Mouse (Mus musculus) neural tube, embryonic 12.5 days (tissue): Measurements from ENCODE around the gene Cdk5rap1. TPM values are rescaled to one million over a fixed set of nuclear protein-coding genes. Genes with fewer than 3 reads are reported as not detected.

Source experiments
- ATAC-seq: fragments of 200-750 bp; cut with Nextera tagmentation; 2 replicates; pipeline ENCODE4 v1.8.0; 2017; ENCODE audit warnings: low read depth, mild to moderate bottlenecking, moderate TSS enrichment, moderate library complexity; ENCODE audit not compliant: low FRiP score
- H3K27ac ChIP-seq: fragments of 300-500 bp; sonication (generic); 2 replicates; pipeline ENCODE4 v1.5.1; 2016
- H3K27me3 ChIP-seq: fragments of 300-500 bp; sonication (generic); replicated peaks from 2 replicates; pipeline ENCODE4 v1.6.1; 2016; ENCODE audit warnings: mild to moderate bottlenecking
- H3K36me3 ChIP-seq: fragments of 300-500 bp; sonication (generic); 2 replicates; pipeline ENCODE4 v1.6.1; 2016; ENCODE audit warnings: mild to moderate bottlenecking
- H3K4me1 ChIP-seq: fragments of 300-500 bp; sonication (generic); 2 replicates; pipeline ENCODE4 v1.6.1; 2016
- H3K4me2 ChIP-seq: fragments of 300-500 bp; sonication (generic); replicated peaks from 2 replicates; pipeline ENCODE4 v1.6.1; 2016; ENCODE audit warnings: mild to moderate bottlenecking
- H3K4me3 ChIP-seq: fragments of 300-500 bp; sonication (generic); 2 replicates; pipeline ENCODE4 v1.5.1; 2016
- H3K9ac ChIP-seq: fragments of 300-500 bp; sonication (generic); 2 replicates; pipeline ENCODE4 v1.6.1; 2016; ENCODE audit warnings: mild to moderate bottlenecking
- H3K9me3 ChIP-seq: fragments of 300-500 bp; sonication (generic); 2 replicates; pipeline ENCODE4 v1.6.1; 2016; ENCODE audit warnings: mild to moderate bottlenecking
- WGBS: fragments of 180-500 bp; shearing (Covaris S2); methylation state at CpG from one replicate; pipeline ENCODE4 v1.1.7; 2016; 5-methylcytosine and 5-hydroxymethylcytosine counted together
- polyA plus RNA-seq: library from polyadenylated mRNA; unstranded; fragments of >200 nt; fragmentation: Nextera tagmentation; extraction: Ambion mirVana; gene quantifications from 2 replicates; pipeline ENCODE4 v1.2.1, GENCODE M21; 2016

The Cdk5rap1 gene
- polyA plus RNA-seq, result 15.2 and 15.7 TPM in 2 replicates

GRCm38 (mm10) chr2:154372842-154373500 is at the start of gene Cdk5rap1:
Gene Cdk5rap1 (minus strand): TSS chr2:154373010.
- H3K27me3 ChIP-seq, result no peaks in the 10 kb centered on the region

GRCm38 (mm10) chr2:154422181-154422580 is 49.4 kb upstream of the Cdk5rap1 start:
- WGBS, result 72% methylated on average over 5 of the region's 5 CpGs

More at GRCm38 (mm10) chr2:154372842-154373500, at the start of gene Cdk5rap1:
- WGBS, result 15% methylated on average over 9 of the region's 9 CpGs
- Histone ChIP-seq H3K36me3 (0 out of 2 replicates have a peak, but pooled peaks cover 6% of the 10 kb centered on the region), H3K4me3 (peak within 1 kb of the TSS; percentile 76), H3K9ac (peak within 1 kb of the TSS; percentile 90), H3K27ac (no peak within 1 kb of the TSS), H3K4me2 (peak within 1 kb of the TSS; percentile 79), H3K4me1 (0 out of 2 replicates have a peak, but pooled peaks cover 4% of the 10 kb centered on the region), H3K9me3 (no peaks in the 10 kb centered on the region)
- peak; percentile 56 for ATAC-seq

DNA sequence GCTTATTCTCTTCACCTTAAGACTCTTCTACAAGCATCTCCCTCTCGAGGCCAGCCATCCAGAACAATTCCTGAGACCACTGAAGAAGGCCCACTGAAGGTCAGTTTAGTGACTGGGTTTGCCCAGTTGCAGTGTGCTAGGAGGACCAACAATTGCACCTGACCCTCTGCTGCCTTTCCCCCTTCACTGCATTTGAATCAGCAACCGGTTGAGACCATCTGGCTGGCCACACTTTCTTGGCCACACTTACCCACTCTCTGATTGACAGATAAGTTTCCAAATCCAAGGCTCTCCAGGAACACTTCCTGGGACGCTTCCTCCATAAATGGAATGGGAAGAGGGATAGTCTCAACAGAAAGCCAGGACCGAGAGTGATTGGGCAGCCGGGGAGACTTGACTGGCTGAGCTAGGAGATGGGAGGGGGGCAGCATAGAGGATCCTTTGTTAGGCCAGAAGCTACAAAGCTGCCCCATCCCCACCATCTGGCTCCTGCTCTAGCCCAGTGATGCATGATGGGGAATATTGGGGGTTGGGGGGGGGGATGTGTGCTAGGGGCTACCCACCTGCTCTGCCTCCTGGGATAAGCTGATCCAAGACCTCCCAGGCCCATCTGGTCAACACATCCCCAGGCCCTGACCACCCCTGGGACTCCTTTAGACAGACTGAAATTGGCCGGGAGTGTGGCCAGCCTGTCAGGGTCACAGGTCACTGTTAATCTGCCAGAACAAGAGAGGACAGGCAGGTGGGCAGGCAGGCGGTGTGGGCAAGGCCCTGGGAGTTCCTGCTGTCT is 48.3 kb upstream of the Cdk5rap1 start:
- peak overlapping the region; percentile 25; the same call in 1 of the 2 replicates for H3K4me2 ChIP-seq
- H3K4me1 ChIP-seq, result peaks cover 17% of the 10 kb centered on the region
- no peaks in the 10 kb centered on the region for H3K36me3 ChIP-seq
- H3K4me3 ChIP-seq, result no peak overlapping the region
- peak; percentile 72 for ATAC-seq
- H3K9ac ChIP-seq, result 0 out of 2 replicates have a peak overlapping the region, but pooled peaks have one; percentile 21
- 19% methylated on average over 7 of the region's 7 CpGs for WGBS
- H3K27me3 ChIP-seq, result no peaks in the 10 kb centered on the region
- H3K27ac ChIP-seq, result peak overlapping the region; percentile 42; the same call in 1 of the 2 replicates
- no peaks in the 10 kb centered on the region for H3K9me3 ChIP-seq

More at GRCm38 (mm10) chr2:154422181-154422580, 49.4 kb upstream of the Cdk5rap1 start:
- no peaks in the 10 kb centered on the region for H3K27me3 ChIP-seq
- H3K9me3 ChIP-seq, result no peaks in the 10 kb centered on the region
- ATAC-seq, result no peak
- no peak overlapping the region for H3K4me2 ChIP-seq
- peaks cover 24% of the 10 kb centered on the region for H3K4me1 ChIP-seq
- no peak overlapping the region for H3K27ac ChIP-seq
- no peaks in the 10 kb centered on the region for H3K36me3 ChIP-seq
- no peak overlapping the region for H3K4me3 ChIP-seq
- no peak overlapping the region for H3K9ac ChIP-seq

- Histone ChIP-seq H3K4me3 (no peak overlapping the region), H3K4me1 (peaks cover 13% of the 10 kb centered on the region), H3K36me3 (no peaks in the 10 kb centered on the region), H3K9ac (no peak overlapping the region), H3K27me3 (no peaks in the 10 kb centered on the region), H3K9me3 (no peaks in the 10 kb centered on the region), H3K27ac (no peak overlapping the region), H3K4me2 (no peak overlapping the region)
- whole genome bisulfite sequencing, result 79% methylated on average over 9 of the region's 9 CpGs
- ATAC-seq, result no peak
Measured at GRCm38 (mm10) chr2:154419631-154420515, 47.1 kb upstream of the Cdk5rap1 start.

- H3K36me3 ChIP-seq, result no peaks in the 10 kb centered on the region
- peaks cover 13% of the 10 kb centered on the region for H3K4me1 ChIP-seq
- H3K9ac ChIP-seq, result no peak overlapping the region
- no peaks in the 10 kb centered on the region for H3K9me3 ChIP-seq
- no peak for ATAC-seq
- no peak overlapping the region for H3K27ac ChIP-seq
- H3K27me3 ChIP-seq, result no peaks in the 10 kb centered on the region
- no peak overlapping the region for H3K4me2 ChIP-seq
- 87% methylated on average over 7 of the region's 7 CpGs for WGBS
- no peak overlapping the region for H3K4me3 ChIP-seq
Measured at GRCm38 (mm10) chr2:154418001-154418400, 45.2 kb upstream of the Cdk5rap1 start.

GRCm38 (mm10) chr2:154417107-154417506 is 44.3 kb upstream of the Cdk5rap1 start:
- Histone ChIP-seq H3K9me3 (no peaks in the 10 kb centered on the region), H3K4me2 (no peak overlapping the region), H3K36me3 (no peaks in the 10 kb centered on the region), H3K27ac (no peak overlapping the region), H3K9ac (no peak overlapping the region), H3K4me3 (no peak overlapping the region), H3K27me3 (no peaks in the 10 kb centered on the region), H3K4me1 (peaks cover 11% of the 10 kb centered on the region)
- 8% methylated on average over 3 of the region's 3 CpGs for WGBS
- 0 out of 2 replicates have a peak, but pooled peaks have one; percentile 30 for ATAC-seq

DNA sequence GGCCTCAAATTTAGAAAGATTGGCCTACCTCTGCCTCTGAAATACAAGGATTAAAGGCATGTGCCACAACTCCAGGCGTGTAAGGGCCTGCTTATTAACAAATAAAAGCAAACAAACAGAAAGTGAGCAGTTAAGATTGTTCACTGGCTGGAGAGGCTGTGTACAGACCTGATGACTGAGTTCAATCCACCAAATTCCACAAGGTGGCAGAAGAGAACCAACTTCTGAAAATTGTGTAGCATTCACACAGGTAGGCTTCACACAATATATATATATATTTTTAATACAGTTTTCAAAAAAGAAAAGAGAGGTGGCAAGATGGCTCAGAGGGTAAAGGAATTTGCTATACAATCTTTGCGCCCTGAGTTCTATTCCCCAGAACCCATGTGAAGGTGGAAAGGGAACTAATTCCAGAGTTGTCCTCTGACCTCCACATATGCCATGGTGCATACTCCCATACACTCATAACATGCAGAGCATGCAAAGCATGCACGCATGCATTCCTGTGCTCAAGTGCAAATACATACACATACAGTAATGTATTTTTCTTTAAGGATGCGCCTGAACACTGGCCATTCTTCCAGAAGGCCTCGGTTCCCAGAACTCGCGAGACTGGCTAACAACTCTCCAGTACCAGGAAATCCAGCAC is 39.3 kb upstream of the Cdk5rap1 start:
- H3K27me3 ChIP-seq, result peaks cover 8% of the 10 kb centered on the region
- H3K9ac ChIP-seq, result no peak overlapping the region
- no peaks in the 10 kb centered on the region for H3K9me3 ChIP-seq
- H3K27ac ChIP-seq, result no peak overlapping the region
- ATAC-seq, result no peak
- H3K36me3 ChIP-seq, result no peaks in the 10 kb centered on the region
- no peak overlapping the region for H3K4me3 ChIP-seq
- no peak overlapping the region for H3K4me2 ChIP-seq
- H3K4me1 ChIP-seq, result peaks cover 11% of the 10 kb centered on the region; the same call in 1 of the 2 replicates
- 66% methylated on average over 7 of the region's 7 CpGs for WGBS

DNA sequence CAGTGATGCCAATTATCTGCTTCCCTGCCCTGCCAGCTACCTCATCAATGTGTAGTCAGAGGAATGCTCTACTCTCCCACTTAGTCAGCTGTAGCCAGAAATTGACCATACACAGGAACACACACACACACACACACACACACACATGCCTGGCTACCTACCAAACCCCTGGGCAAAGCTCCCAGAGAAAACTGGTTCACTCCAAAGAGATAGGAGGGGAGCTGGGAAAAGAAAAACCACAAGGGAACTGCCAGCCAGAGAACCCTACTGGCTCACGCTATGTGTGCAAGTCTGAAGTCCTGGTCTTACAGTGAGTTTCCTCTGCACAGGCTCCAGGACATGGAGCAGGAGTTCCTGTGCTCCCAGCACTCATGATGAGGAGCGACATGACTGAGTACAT is 37.5 kb upstream of the Cdk5rap1 start:
- 68% methylated on average over 2 of the region's 2 CpGs for WGBS
- no peak overlapping the region for H3K9ac ChIP-seq
- ATAC-seq, result no peak
- H3K4me2 ChIP-seq, result no peak overlapping the region
- peaks cover 13% of the 10 kb centered on the region for H3K27me3 ChIP-seq
- H3K9me3 ChIP-seq, result no peaks in the 10 kb centered on the region
- H3K36me3 ChIP-seq, result no peaks in the 10 kb centered on the region
- H3K4me1 ChIP-seq, result peaks cover 17% of the 10 kb centered on the region
- no peak overlapping the region for H3K4me3 ChIP-seq
- no peak overlapping the region for H3K27ac ChIP-seq

DNA sequence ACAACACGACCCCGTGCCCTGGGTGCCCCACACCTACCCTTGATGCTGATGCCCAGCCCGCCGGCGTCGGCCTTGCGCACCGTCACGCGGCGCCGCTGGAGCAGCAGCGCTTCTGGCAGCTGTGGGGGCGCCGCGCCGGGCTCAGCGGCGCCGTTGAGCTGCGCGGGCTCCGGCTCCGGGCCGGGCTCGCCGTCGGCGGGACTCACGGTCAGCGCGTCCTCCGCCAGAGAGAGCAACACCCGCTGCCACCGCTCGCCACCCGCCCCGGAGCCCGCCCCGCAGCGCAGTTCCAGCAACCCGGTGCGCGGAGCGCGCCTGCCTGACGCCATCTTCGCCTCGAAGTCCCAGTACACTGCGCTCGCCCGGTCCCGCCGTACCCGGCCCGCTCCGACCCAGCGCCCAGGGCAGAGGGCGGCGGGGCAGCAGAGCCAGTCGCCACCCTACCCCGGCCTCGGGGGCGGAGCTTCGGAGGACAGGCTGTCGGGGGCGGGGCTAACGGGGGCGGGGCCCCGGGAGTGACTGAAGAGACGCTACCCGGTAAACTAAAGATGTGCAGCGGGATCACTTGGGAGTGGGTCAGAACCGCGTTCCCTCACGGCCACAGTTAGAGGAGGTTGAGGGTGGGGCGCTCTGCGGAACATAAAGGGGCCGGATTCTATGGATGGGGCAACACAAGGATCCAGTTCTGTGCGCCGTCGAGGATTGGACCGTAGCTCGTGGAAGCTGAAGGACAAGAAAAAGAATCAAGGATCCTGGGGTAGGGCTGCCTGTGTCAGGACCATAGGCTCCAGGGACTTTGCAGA is 35.0 kb upstream of the Cdk5rap1 start, which contains the start of gene Snta1:
Gene Snta1, minus strand, starts transcription at position 457 of the 803 bp plus-strand sequence.
- Histone ChIP-seq H3K36me3 (no peaks in the 10 kb centered on the region), H3K27ac (no peak within 1 kb of the TSS), H3K9ac (peak within 1 kb of the TSS; percentile 77), H3K4me1 (peaks cover 23% of the 10 kb centered on the region), H3K4me3 (peak within 1 kb of the TSS; percentile 82), H3K9me3 (no peaks in the 10 kb centered on the region), H3K4me2 (peak within 1 kb of the TSS; percentile 94), H3K27me3 (peaks cover 13% of the 10 kb centered on the region)
- ATAC-seq, result peak; percentile 88
- 2% methylated on average over 78 of the region's 84 CpGs for WGBS

- peak overlapping the region; percentile 94 for H3K4me2 ChIP-seq
- H3K9ac ChIP-seq, result peak overlapping the region; percentile 77
- 28% methylated on average over 11 of the region's 11 CpGs for WGBS
- no peak overlapping the region for H3K27ac ChIP-seq
- ATAC-seq, result no peak; the same call in 1 of the 2 replicates
- peaks cover 26% of the 10 kb centered on the region for H3K4me1 ChIP-seq
- H3K36me3 ChIP-seq, result no peaks in the 10 kb centered on the region
- H3K9me3 ChIP-seq, result no peaks in the 10 kb centered on the region
- H3K4me3 ChIP-seq, result peak overlapping the region; percentile 82
- peaks cover 13% of the 10 kb centered on the region for H3K27me3 ChIP-seq
Measured at GRCm38 (mm10) chr2:154407063-154407642, 34.3 kb upstream of the Cdk5rap1 start.
